Comparison of ENCODE assay signal across 8 mouse cellular contexts in genomic region chr7:131409321-131409987, GRCm38 (mm10). TPM values are rescaled to one million over a fixed set of nuclear protein-coding genes. Genes with fewer than 3 reads are reported as not detected.
A peak's percentile ranks its signal among the peaks of the same experiment; 100 is the strongest.
DNase-seq lines count a peak whose midpoint lies in the region; ATAC-seq and TF ChIP-seq lines count a peak whose summit lies in the region.

No protein-coding gene starts in this region.

- H3K36me3 ChIP-seq in kidney, embryonic 14.5 days (ENCODE audit: control insufficient read depth, insufficient read depth, low read length) = no peaks in the 10 kb centered on the region; the same call in 1 of the 2 replicates
- H3K36me3 ChIP-seq in forebrain, embryonic 15.5 days = no peaks in the 10 kb centered on the region
- H3K36me3 ChIP-seq in midbrain, postnatal 0 days (ENCODE audit: insufficient read depth, low read length) = no peaks in the 10 kb centered on the region

- H3K9ac ChIP-seq in kidney, embryonic 14.5 days (ENCODE audit: low read depth, low read length) = peak overlapping the region; percentile 95
- peak overlapping the region; percentile 93 for H3K9ac ChIP-seq in forebrain, embryonic 15.5 days (replicated peaks)
- H3K9ac ChIP-seq in midbrain, postnatal 0 days (replicated peaks; ENCODE audit: low read length, poor library complexity, severe bottlenecking) = peak overlapping the region; percentile 90

- 0 out of 2 replicates have a peak overlapping the region, but pooled peaks have one; percentile 69 for H3K27ac ChIP-seq in kidney, embryonic 14.5 days (ENCODE audit: low read depth, low read length)
- H3K27ac ChIP-seq in bone marrow, adult 2 months (ENCODE audit: control insufficient read depth, insufficient read depth, low read depth, low read length, poor library complexity) = peak overlapping the region; percentile 76; the same call in 1 of the 2 replicates
- no peak overlapping the region for H3K27ac ChIP-seq in forebrain, embryonic 15.5 days (replicated peaks)
- peak overlapping the region; percentile 84 for H3K27ac ChIP-seq in midbrain, postnatal 0 days (ENCODE audit: low read depth, low read length)

- H3K9me3 ChIP-seq in kidney, embryonic 14.5 days (ENCODE audit: control insufficient read depth, low read length) = no peaks in the 10 kb centered on the region
- H3K9me3 ChIP-seq in forebrain, embryonic 15.5 days = no peaks in the 10 kb centered on the region
- no peaks in the 10 kb centered on the region for H3K9me3 ChIP-seq in midbrain, postnatal 0 days (ENCODE audit: low read length)

- H3K4me2 ChIP-seq in kidney, embryonic 14.5 days (replicated peaks; ENCODE audit: low read depth, low read length) = peak overlapping the region; percentile 43
- H3K4me2 ChIP-seq in forebrain, embryonic 15.5 days (replicated peaks) = peak overlapping the region; percentile 72
- H3K4me2 ChIP-seq in midbrain, postnatal 0 days (ENCODE audit: low read depth, low read length, poor library complexity, severe bottlenecking) = peak overlapping the region; percentile 59

- H3K4me3 ChIP-seq in kidney, embryonic 14.5 days (ENCODE audit: low read length) = peak overlapping the region; percentile 97
- H3K4me3 ChIP-seq in bone marrow, adult 2 months (replicated peaks; ENCODE audit: control insufficient read depth, low read depth, low read length) = peak overlapping the region; percentile 77
- peak overlapping the region; percentile 88 for H3K4me3 ChIP-seq in forebrain, embryonic 15.5 days
- peak overlapping the region; percentile 94 for H3K4me3 ChIP-seq in midbrain, postnatal 0 days (ENCODE audit: low read depth, low read length)

- no peaks in the 10 kb centered on the region for H3K27me3 ChIP-seq in kidney, embryonic 14.5 days (ENCODE audit: control insufficient read depth, insufficient read depth, low read length)
- no peaks in the 10 kb centered on the region for H3K27me3 ChIP-seq in forebrain, embryonic 15.5 days
- no peaks in the 10 kb centered on the region for H3K27me3 ChIP-seq in midbrain, postnatal 0 days (ENCODE audit: insufficient read depth, low read length)

- TF ChIP-seq CTCF in bone marrow, adult 2 months (IDR thresholded peaks at IDR 0.05; ENCODE audit: control insufficient read depth, insufficient read depth, low read length) = no peak
- no peak for TF ChIP-seq CTCF in midbrain, postnatal 0 days (IDR thresholded peaks at IDR 0.05)

- ATAC-seq in kidney, embryonic 14.5 days (ENCODE audit: low FRiP score, low TSS enrichment) = peak; percentile 53; the same call in 1 of the 2 replicates
- no peak for ATAC-seq in forebrain, embryonic 15.5 days (replicated peaks)
- peak; percentile 17; the same call in 1 of the 2 replicates for ATAC-seq in midbrain, postnatal 0 days (ENCODE audit: low FRiP score)

- 3% methylated on average over 16 of the region's 16 CpGs for WGBS in kidney, embryonic 14.5 days
- 7% methylated on average over 16 of the region's 16 CpGs for WGBS in bone marrow, adult 2 months
- WGBS in forebrain, embryonic 15.5 days = 7% methylated on average over 16 of the region's 16 CpGs
- WGBS in midbrain, postnatal 0 days = 6% methylated on average over 16 of the region's 16 CpGs

- DNase-seq in kidney, adult 18-20 months = no peak
- DNase-seq in kidney, postnatal 36 days = peak; percentile 28 to 33
- DNase-seq in midbrain, postnatal 0 days (ENCODE audit: low spot score) = peak; percentile 27
- no peak for DNase-seq in adrenal gland, adult 8-10 months
- DNase-seq in gastrocnemius, adult 18-20 months (ENCODE audit: low spot score) = no peak

- 0 out of 2 replicates have a peak, but pooled peaks cover 10% of the 10 kb centered on the region for H3K4me1 ChIP-seq in kidney, embryonic 14.5 days (ENCODE audit: control insufficient read depth, insufficient read depth, low read length)
- no peaks in the 10 kb centered on the region; the same call in 1 of the 2 replicates for H3K4me1 ChIP-seq in bone marrow, adult 2 months (ENCODE audit: control insufficient read depth, insufficient read depth, low read length)
- peaks cover 29% of the 10 kb centered on the region for H3K4me1 ChIP-seq in forebrain, embryonic 15.5 days
- peaks cover 12% of the 10 kb centered on the region; the same call in 1 of the 2 replicates for H3K4me1 ChIP-seq in midbrain, postnatal 0 days (ENCODE audit: insufficient read depth, low read length)

- TF ChIP-seq POLR2A in bone marrow, adult 2 months (IDR thresholded peaks at IDR 0.05; ENCODE audit: borderline replicate concordance, control insufficient read depth, low read depth, low read length) = no peak

RNA-seq across cellular contexts. Expression of gene Ikzf5, which starts 0.9 kb away (rescaled TPM):
- 14.8 and 23.4 TPM in 2 replicates for polyA plus RNA-seq in kidney, embryonic 14.5 days (2014; fragmentation: Nextera tagmentation; extraction: Ambion mirVana)
- 11.9 and 24.4 TPM in 2 replicates for polyA plus RNA-seq in bone marrow, adult 2 months (2011; ENCODE audit: insufficient read depth, insufficient read length, low replicate concordance, missing spikeins)
- polyA plus RNA-seq in forebrain, embryonic 15.5 days (2015; fragmentation: Nextera tagmentation; extraction: Ambion mirVana) = 15.9 and 17.3 TPM in 2 replicates
- 11.8 and 19.9 TPM in 2 replicates for total RNA-seq in midbrain, postnatal 0 days (2014; rRNA removed)
- polyA plus RNA-seq in midbrain, postnatal 0 days (2015; fragmentation: Nextera tagmentation; extraction: Ambion mirVana) = 9.5 and 10.8 TPM in 2 replicates
- 10 to 100 TPM; 33.5 to 39.7 (median 35.7) TPM for total RNA-seq in adrenal gland, adult 8-10 months (2022)
- total RNA-seq in gastrocnemius, adult 18-20 months (2021) = 10 to 100 TPM; 31.8 to 33.3 TPM

RNA-seq across cellular contexts. Expression of gene Acadsb, which starts 0.9 kb away (rescaled TPM):
- polyA plus RNA-seq in kidney, embryonic 14.5 days (2014; fragmentation: Nextera tagmentation; extraction: Ambion mirVana) = 60.3 and 93.0 TPM in 2 replicates
- 7.3 and 18.2 TPM in 2 replicates for polyA plus RNA-seq in bone marrow, adult 2 months (2011; ENCODE audit: insufficient read depth, insufficient read length, low replicate concordance, missing spikeins)
- polyA plus RNA-seq in forebrain, embryonic 15.5 days (2015; fragmentation: Nextera tagmentation; extraction: Ambion mirVana) = 114 and 122 TPM in 2 replicates
- 36.2 and 47.2 TPM in 2 replicates for total RNA-seq in midbrain, postnatal 0 days (2014; rRNA removed)
- polyA plus RNA-seq in midbrain, postnatal 0 days (2015; fragmentation: Nextera tagmentation; extraction: Ambion mirVana) = 73.2 and 78.7 TPM in 2 replicates
- 100 to 1,000 TPM; 157 to 791 (median 490) TPM for total RNA-seq in adrenal gland, adult 8-10 months (2022)
- 100 to 1,000 TPM; 158 to 191 TPM for total RNA-seq in gastrocnemius, adult 18-20 months (2021)

RNA-seq across cellular contexts. Expression of gene Pstk, which starts 38.5 kb away (rescaled TPM):
- polyA plus RNA-seq in kidney, embryonic 14.5 days (2014; fragmentation: Nextera tagmentation; extraction: Ambion mirVana) = 65.1 and 76.9 TPM in 2 replicates
- polyA plus RNA-seq in bone marrow, adult 2 months (2011; ENCODE audit: insufficient read depth, insufficient read length, low replicate concordance, missing spikeins) = 6.0 and 14.5 TPM in 2 replicates
- polyA plus RNA-seq in forebrain, embryonic 15.5 days (2015; fragmentation: Nextera tagmentation; extraction: Ambion mirVana) = 33.7 TPM in 2 replicates
- 36.6 and 44.5 TPM in 2 replicates for total RNA-seq in midbrain, postnatal 0 days (2014; rRNA removed)
- 54.3 and 55.0 TPM in 2 replicates for polyA plus RNA-seq in midbrain, postnatal 0 days (2015; fragmentation: Nextera tagmentation; extraction: Ambion mirVana)
- total RNA-seq in adrenal gland, adult 8-10 months (2022) = 10 to 100 TPM; 19.4 to 21.4 (median 20.1) TPM
- 10 to 100 TPM; 37.8 to 43.5 TPM for total RNA-seq in gastrocnemius, adult 18-20 months (2021)

RNA-seq across cellular contexts. Expression of gene 2310057M21Rik, which starts 46.9 kb away (rescaled TPM):
- 18.5 and 21.3 TPM in 2 replicates for polyA plus RNA-seq in kidney, embryonic 14.5 days (2014; fragmentation: Nextera tagmentation; extraction: Ambion mirVana)
- 2.5 and 5.8 TPM in 2 replicates for polyA plus RNA-seq in bone marrow, adult 2 months (2011; ENCODE audit: insufficient read depth, insufficient read length, low replicate concordance, missing spikeins)
- 21.9 and 24.2 TPM in 2 replicates for polyA plus RNA-seq in forebrain, embryonic 15.5 days (2015; fragmentation: Nextera tagmentation; extraction: Ambion mirVana)
- total RNA-seq in midbrain, postnatal 0 days (2014; rRNA removed) = 16.2 and 28.7 TPM in 2 replicates
- 24.9 and 28.1 TPM in 2 replicates for polyA plus RNA-seq in midbrain, postnatal 0 days (2015; fragmentation: Nextera tagmentation; extraction: Ambion mirVana)
- total RNA-seq in adrenal gland, adult 8-10 months (2022) = 10 to 100 TPM; 11.0 to 14.8 (median 12.0) TPM
- total RNA-seq in gastrocnemius, adult 18-20 months (2021) = 10 to 100 TPM; 18.6 to 31.3 TPM

Comparison
In these comparisons a context has a peak if more than half of its experiments do, and no peak if none do; other contexts are left out.
1. DNase-seq: peak in kidney, postnatal 36 days (2 of 2) and midbrain, postnatal 0 days (single experiment); none in kidney, adult 18-20 months (single experiment), adrenal gland, adult 8-10 months (single experiment) and gastrocnemius, adult 18-20 months (single experiment).
2. Peak in every context shown above with its lines, with median percentiles within 50 percentile points of each other: H3K4me2 ChIP-seq, H3K4me3 ChIP-seq and H3K9ac ChIP-seq.